Mouse (Mus musculus) stomach, embryonic 15.5 days (tissue): ENCODE results near the gene Kctd12. TPM values are rescaled to one million over a fixed set of nuclear protein-coding genes. Genes with fewer than 3 reads are reported as not detected.

Experiments
- ATAC-seq: fragments of 200-750 bp; cut with Nextera tagmentation; 2 replicates; pipeline ENCODE4 v1.8.0; 2017; ENCODE audit warnings: low read depth, moderate number of reproducible peaks, moderate TSS enrichment; ENCODE audit not compliant: insufficient read depth, low FRiP score
- H3K27ac ChIP-seq: fragments of 300-500 bp; sonication (generic); 2 replicates; pipeline ENCODE4 v1.5.1; 2015; ENCODE audit warnings: mild to moderate bottlenecking, inconsistent platforms
- H3K27me3 ChIP-seq: fragments of 300-500 bp; sonication (generic); replicated peaks from 2 replicates; pipeline ENCODE4 v1.6.1; 2015; ENCODE audit warnings: inconsistent platforms
- H3K36me3 ChIP-seq: fragments of 300-500 bp; sonication (generic); 2 replicates; pipeline ENCODE4 v1.6.1; 2015; ENCODE audit warnings: inconsistent platforms
- H3K4me1 ChIP-seq: fragments of 300-500 bp; sonication (generic); 2 replicates; pipeline ENCODE4 v1.6.1; 2015; ENCODE audit warnings: inconsistent platforms
- H3K4me2 ChIP-seq: fragments of 300-500 bp; sonication (generic); 2 replicates; pipeline ENCODE4 v1.6.1; 2015; ENCODE audit warnings: mild to moderate bottlenecking, inconsistent platforms
- H3K4me3 ChIP-seq: fragments of 300-500 bp; sonication (generic); replicated peaks from 2 replicates; pipeline ENCODE4 v1.5.1; 2015; ENCODE audit warnings: inconsistent platforms
- H3K9ac ChIP-seq: fragments of 300-500 bp; sonication (generic); 2 replicates; pipeline ENCODE4 v1.6.1; 2015; ENCODE audit warnings: inconsistent platforms
- H3K9me3 ChIP-seq: fragments of 300-500 bp; sonication (generic); 2 replicates; pipeline ENCODE4 v1.6.1; 2016; ENCODE audit warnings: inconsistent platforms
- WGBS: fragments of 180-500 bp; shearing (Covaris S2); methylation state at CpG from one replicate; pipeline ENCODE4 v1.1.7; 2015; 5-methylcytosine and 5-hydroxymethylcytosine counted together
- microRNA-seq: library from miRNA; unstranded; fragments of <30 nt; microRNA quantifications from one replicate; pipeline ENCODE4, GENCODE M21; 2016
- polyA plus RNA-seq: library from polyadenylated mRNA; unstranded; fragments of >200 nt; fragmentation: Nextera tagmentation; extraction: Ambion mirVana; gene quantifications from 2 replicates; pipeline ENCODE4 v1.2.1, GENCODE M21; 2015

Kctd12 gene
- polyA plus RNA-seq, 1 experiment from 2014 or later, result 14.8 TPM

GRCm38 (mm10) chr14:102953511-102953910 is 28.9 kb downstream of the Kctd12 start:
- Histone ChIP-seq H3K9ac (no peak overlapping the region), H3K27me3 (no peaks in the 10 kb centered on the region), H3K27ac (no peak overlapping the region), H3K4me3 (no peak overlapping the region), H3K4me1 (no peaks in the 10 kb centered on the region), H3K9me3 (no peaks in the 10 kb centered on the region), H3K36me3 (no peaks in the 10 kb centered on the region), H3K4me2 (no peak overlapping the region)
- 31% methylated on average over 8 of the region's 8 CpGs for WGBS
- ATAC-seq, result no peak; the same call in 1 of the 2 replicates

- Histone ChIP-seq H3K4me2 (no peak overlapping the region), H3K9ac (no peak overlapping the region), H3K4me3 (no peak overlapping the region), H3K27me3 (no peaks in the 10 kb centered on the region), H3K9me3 (no peaks in the 10 kb centered on the region), H3K27ac (no peak overlapping the region), H3K36me3 (no peaks in the 10 kb centered on the region), H3K4me1 (no peaks in the 10 kb centered on the region)
- ATAC-seq, result no peak
- WGBS, result 44% methylated on average over 1 of the region's 1 CpGs
These were observed 30.5 kb downstream of the Kctd12 start for GRCm38 (mm10) chr14:102951974-102952373.

- ATAC-seq, result no peak
- no peaks in the 10 kb centered on the region for H3K27me3 ChIP-seq
- WGBS, result 83% methylated on average over 2 of the region's 2 CpGs
- H3K9ac ChIP-seq, result no peak overlapping the region
- no peak overlapping the region for H3K4me3 ChIP-seq
- no peaks in the 10 kb centered on the region for H3K9me3 ChIP-seq
- no peaks in the 10 kb centered on the region for H3K36me3 ChIP-seq
- no peak overlapping the region for H3K4me2 ChIP-seq
- H3K4me1 ChIP-seq, result no peaks in the 10 kb centered on the region
- H3K27ac ChIP-seq, result no peak overlapping the region
These were observed 34.6 kb downstream of the Kctd12 start for GRCm38 (mm10) chr14:102947796-102948195.

GRCm38 (mm10) chr14:102942222-102942843 is 40.1 kb downstream of the Kctd12 start:
- Histone ChIP-seq H3K36me3 (no peaks in the 10 kb centered on the region), H3K27me3 (no peaks in the 10 kb centered on the region), H3K9me3 (no peaks in the 10 kb centered on the region), H3K4me1 (no peaks in the 10 kb centered on the region), H3K4me3 (no peak overlapping the region), H3K9ac (no peak overlapping the region), H3K4me2 (no peak overlapping the region), H3K27ac (no peak overlapping the region)
- no peak for ATAC-seq
- 68% methylated on average over 2 of the region's 2 CpGs for WGBS

GRCm38 (mm10) chr14:102934878-102935277 is 47.6 kb downstream of the Kctd12 start:
- WGBS, result 55% methylated on average over 2 of the region's 2 CpGs
- Histone ChIP-seq H3K4me1 (no peaks in the 10 kb centered on the region), H3K4me2 (no peak overlapping the region), H3K36me3 (no peaks in the 10 kb centered on the region), H3K4me3 (no peak overlapping the region), H3K9ac (no peak overlapping the region), H3K27me3 (no peaks in the 10 kb centered on the region), H3K27ac (no peak overlapping the region), H3K9me3 (no peaks in the 10 kb centered on the region)
- no peak for ATAC-seq

- Histone ChIP-seq H3K9me3 (no peaks in the 10 kb centered on the region), H3K4me2 (no peak overlapping the region), H3K27me3 (no peaks in the 10 kb centered on the region), H3K9ac (no peak overlapping the region), H3K36me3 (no peaks in the 10 kb centered on the region), H3K27ac (no peak overlapping the region), H3K4me3 (no peak overlapping the region), H3K4me1 (no peaks in the 10 kb centered on the region)
- no peak for ATAC-seq
- WGBS, result 45% methylated on average over 1 of the region's 1 CpGs
These were observed 51.5 kb downstream of the Kctd12 start for GRCm38 (mm10) chr14:102930933-102931332.

GRCm38 (mm10) chr14:102929545-102929944 is 52.9 kb downstream of the Kctd12 start:
- ATAC-seq, result no peak
- Histone ChIP-seq H3K4me3 (no peak overlapping the region), H3K27me3 (no peaks in the 10 kb centered on the region), H3K4me2 (no peak overlapping the region), H3K9me3 (no peaks in the 10 kb centered on the region), H3K27ac (no peak overlapping the region), H3K9ac (no peak overlapping the region), H3K36me3 (no peaks in the 10 kb centered on the region), H3K4me1 (no peaks in the 10 kb centered on the region)
- 65% methylated on average over 3 of the region's 3 CpGs for WGBS

GRCm38 (mm10) chr14:102927847-102928466 is 54.5 kb downstream of the Kctd12 start:
- ATAC-seq, result no peak
- WGBS, result 85% methylated on average over 5 of the region's 5 CpGs
- Histone ChIP-seq H3K27ac (no peak overlapping the region), H3K4me1 (no peaks in the 10 kb centered on the region), H3K4me3 (no peak overlapping the region), H3K9me3 (no peaks in the 10 kb centered on the region), H3K27me3 (no peaks in the 10 kb centered on the region), H3K36me3 (no peaks in the 10 kb centered on the region), H3K4me2 (no peak overlapping the region), H3K9ac (no peak overlapping the region)

Small RNA genes lying within 50 kb of the gene (microRNA-seq; reads per million reads assigned to microRNA genes)
- 2.1 reads per million, percentile 4 among the genes with 10 or more reads in this experiment for gene Mir5130

Other genes starting within 250 kb of the Kctd12 start
- 0.05 TPM in 1 of 2 replicates, not detected in the other for gene Acod1, start 64.3 kb upstream of the Kctd12 start, polyA plus RNA-seq
- gene Cln5, start 87.6 kb upstream of the Kctd12 start, polyA plus RNA-seq, result 29.2 and 31.8 TPM in 2 replicates
- 22.5 and 24.2 TPM in 2 replicates for gene Fbxl3, start 116.9 kb upstream of the Kctd12 start, polyA plus RNA-seq